Mouse (Mus musculus) urinary bladder, adult 18-20 months (tissue): ENCODE measurements at regions not wholly inside any gene's neighbourhood (a gene's known extent, or its start where the extent isn't known, plus 50 kb on each side); places are given as distances from the start of the nearest gene placed in this dataset.

Experiments
- DNase-seq, 2 experiments: peaks; one replicate each; pipeline ENCODE4 v3.0.0; 2022; ENCODE audit warnings: low spot score in 2 of 2, mixed read lengths in 2 of 2

- no peak for DNase-seq
These were observed 64.8 kb upstream of the Slc6a6 start for GRCm38 (mm10) chr6:91619009-91619408.

DNA sequence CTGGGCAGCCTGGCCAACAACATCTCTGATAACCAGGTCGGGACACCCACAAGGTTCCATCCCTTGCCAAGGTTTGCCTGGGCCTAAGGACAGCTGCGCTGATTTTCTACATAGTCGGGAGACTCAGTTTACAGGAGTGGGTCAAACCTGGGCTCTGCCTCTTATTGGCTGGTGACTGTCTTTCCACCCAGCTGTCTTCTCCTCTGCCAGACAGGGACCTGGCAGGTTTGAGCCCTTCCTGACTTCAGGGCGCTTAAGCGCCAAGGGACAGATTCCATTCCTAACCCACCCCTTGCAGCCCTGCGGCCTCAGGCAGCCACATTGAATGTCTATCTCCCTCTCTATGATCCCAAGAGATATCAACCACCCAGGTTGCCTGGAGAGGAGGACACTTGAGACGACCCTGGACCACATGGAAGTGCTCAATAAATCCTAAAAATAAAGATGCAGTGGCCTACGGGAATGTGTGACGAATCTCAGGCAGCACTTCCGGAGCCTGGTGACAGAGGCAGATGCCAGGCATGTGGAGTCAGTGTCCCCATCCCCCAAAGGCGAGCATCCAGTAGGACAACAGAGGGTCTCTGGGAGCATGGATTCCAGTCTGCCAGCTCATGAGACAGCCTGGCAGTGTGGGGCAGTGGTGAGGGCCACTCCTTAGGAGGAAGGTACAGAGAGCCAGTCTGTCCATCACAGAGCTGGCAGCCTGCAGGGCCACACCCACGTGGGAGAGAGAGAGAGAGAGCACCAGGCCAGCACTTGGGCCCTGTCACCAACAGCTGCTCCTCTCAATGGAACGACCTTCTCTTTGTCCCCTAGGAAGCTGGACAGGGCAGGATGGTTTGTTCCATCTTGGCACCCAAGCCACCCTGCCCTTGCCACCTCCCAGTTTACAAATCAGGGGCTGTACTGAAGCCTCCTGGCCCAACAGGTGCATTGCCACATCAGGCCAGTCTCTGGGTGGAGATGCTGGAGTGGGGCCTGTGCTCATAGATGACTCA, 63.8 kb upstream of the Slc6a6 start:
- DNase-seq: no peak

GRCm38 (mm10) chr6:91621437-91621836, 62.4 kb upstream of the Slc6a6 start:
- no peak for DNase-seq

DNA sequence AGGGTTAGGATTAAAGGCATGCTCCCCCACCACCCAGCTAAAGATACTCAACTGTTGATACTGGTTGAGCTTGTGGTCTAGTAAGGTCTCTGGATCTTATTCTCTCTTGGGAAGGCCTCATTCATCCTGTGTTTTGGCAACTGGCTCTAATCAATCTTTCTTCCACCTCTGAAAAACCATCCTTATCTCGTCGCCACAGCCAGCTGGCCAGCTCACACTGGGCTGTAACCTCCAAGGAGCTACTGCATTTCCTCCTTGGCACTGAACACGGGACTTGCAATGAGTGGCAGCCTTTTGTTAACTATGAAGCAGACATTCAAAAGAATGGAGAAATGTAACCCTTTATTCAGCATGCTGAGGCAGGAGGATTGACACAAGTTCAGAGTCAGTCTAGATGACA, 61.4 kb upstream of the Slc6a6 start:
- no peak for DNase-seq

- no peak for DNase-seq
These were observed 60.2 kb upstream of the Slc6a6 start for GRCm38 (mm10) chr6:91623646-91624045.

DNA sequence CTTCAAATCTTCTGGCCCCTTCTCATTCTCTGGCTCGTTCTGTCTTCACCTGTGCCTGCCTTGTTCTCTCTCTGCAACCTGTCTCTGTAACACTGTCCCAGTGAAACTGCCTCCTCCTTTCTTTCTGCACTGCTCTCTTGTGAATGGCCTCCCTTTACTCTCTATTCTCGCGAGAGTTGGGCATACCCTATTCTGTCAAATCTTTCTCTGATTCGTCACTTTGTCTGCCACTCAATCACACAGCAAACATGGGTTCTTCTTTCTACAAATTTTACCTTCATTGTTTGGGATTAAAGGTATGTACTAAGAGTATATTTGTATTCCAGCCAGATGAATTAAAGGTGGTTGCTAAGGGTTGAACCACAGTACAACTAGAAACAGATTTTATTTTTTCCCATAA, 54.6 kb upstream of the Slc6a6 start:
- DNase-seq: no peak

DNA sequence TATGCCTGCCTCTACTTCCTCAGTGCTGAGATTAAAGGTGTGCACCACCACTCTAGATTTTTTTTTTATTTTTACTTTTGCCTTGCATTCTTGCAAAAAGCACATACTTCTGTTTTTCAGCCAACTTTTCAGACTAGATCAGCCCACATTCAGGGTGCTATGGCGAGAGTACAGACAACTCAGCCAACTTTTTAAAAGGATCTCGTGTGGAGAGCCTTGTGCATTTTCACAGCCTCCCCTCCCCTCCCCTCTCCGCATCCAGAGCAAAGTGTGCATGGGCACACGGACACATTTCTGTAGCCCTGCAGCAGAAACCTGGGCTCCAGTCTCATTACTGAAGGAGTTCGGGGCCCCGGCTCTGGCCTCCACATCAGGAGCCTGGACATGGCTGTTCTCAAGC, 52.6 kb upstream of the Slc6a6 start:
- no peak for DNase-seq
